Mouse (Mus musculus) stomach, postnatal 0 days (tissue): ENCODE data around the gene Dpf3. TPM values are rescaled to one million over a fixed set of nuclear protein-coding genes. Genes with fewer than 3 reads are reported as not detected.
A peak's percentile ranks its signal among the peaks of the same experiment; 100 is the strongest.

Experiments used
- ATAC-seq: fragments of 200-750 bp; cut with Nextera tagmentation; 2 replicates; pipeline ENCODE4 v1.8.0; 2017; ENCODE audit not compliant: low FRiP score, low TSS enrichment
- DNase-seq: peaks from one replicate; pipeline ENCODE4 v3.0.0-alpha.2; 2016; ENCODE audit warnings: low spot score
- H3K27ac ChIP-seq: fragments of 300-500 bp; sonication (generic); replicated peaks from 2 replicates; pipeline ENCODE4 v1.5.1; 2014; ENCODE audit warnings: mild to moderate bottlenecking, control low read depth
- H3K27me3 ChIP-seq: fragments of 300-500 bp; sonication (generic); 2 replicates; pipeline ENCODE4 v1.6.1; 2014; ENCODE audit warnings: low read length; ENCODE audit not compliant: control insufficient read depth, insufficient read depth
- H3K36me3 ChIP-seq: fragments of 300-500 bp; sonication (generic); 2 replicates; pipeline ENCODE4 v1.6.1; 2014; ENCODE audit warnings: low read length, mixed read lengths; ENCODE audit not compliant: control insufficient read depth, insufficient read depth
- H3K4me1 ChIP-seq: fragments of 300-500 bp; sonication (generic); replicated peaks from 2 replicates; pipeline ENCODE4 v1.6.1; 2014; ENCODE audit warnings: antibody characterized with exemption; ENCODE audit not compliant: control insufficient read depth, insufficient read depth
- H3K4me2 ChIP-seq: fragments of 300-500 bp; sonication (generic); replicated peaks from 2 replicates; pipeline ENCODE4 v1.6.1; 2014; ENCODE audit warnings: low read depth, mild to moderate bottlenecking, control low read depth, moderate library complexity
- H3K4me3 ChIP-seq: fragments of 300-500 bp; sonication (generic); 2 replicates; pipeline ENCODE4 v1.5.1; 2014; ENCODE audit warnings: low read depth, low read length, control low read depth
- H3K9ac ChIP-seq: fragments of 300-500 bp; sonication (generic); 2 replicates; pipeline ENCODE4 v1.6.1; 2014; ENCODE audit warnings: mild to moderate bottlenecking, low read length, control low read depth, mixed read lengths
- H3K9me3 ChIP-seq: fragments of 300-500 bp; sonication (generic); 2 replicates; pipeline ENCODE4 v1.6.1; 2016; ENCODE audit warnings: low read length; ENCODE audit not compliant: control insufficient read depth
- CTCF ChIP-seq: IDR thresholded peaks from 2 replicates; pipeline ENCODE4 v1.5.1; 2016; ENCODE audit warnings: antibody characterized with exemption, low read depth, mild to moderate bottlenecking, moderate library complexity
- EP300 ChIP-seq: optimal IDR thresholded peaks from 2 replicates; pipeline ENCODE3; 2016; ENCODE audit warnings: antibody characterized with exemption
- WGBS: fragments of 180-500 bp; shearing (Covaris S2); extraction: QIAGEN DNeasy Blood & Tissue Kit; methylation state at CpG from one replicate; pipeline ENCODE4 v1.1.7; 2014; 5-methylcytosine and 5-hydroxymethylcytosine counted together
- polyA plus RNA-seq: library from polyadenylated mRNA; unstranded; fragments of >200 nt; fragmentation: Nextera tagmentation; extraction: Ambion mirVana; gene quantifications from 2 replicates; pipeline ENCODE4 v1.2.1, GENCODE M21; 2015

Gene Dpf3
- polyA plus RNA-seq, 1 experiment from 2014 or later: 3.0 TPM

GRCm38 (mm10) chr12:83428016-83428415, 59.5 kb downstream of the Dpf3 start:
- no peak overlapping the region for H3K4me2 ChIP-seq
- no peaks in the 10 kb centered on the region for H3K27me3 ChIP-seq
- DNase-seq: no peak
- no peak overlapping the region for H3K4me3 ChIP-seq
- 45% methylated on average over 9 of the region's 9 CpGs for WGBS
- no peak for ATAC-seq
- no peaks in the 10 kb centered on the region for H3K9me3 ChIP-seq
- no peak overlapping the region for H3K9ac ChIP-seq
- no peaks in the 10 kb centered on the region for H3K36me3 ChIP-seq
- no peaks in the 10 kb centered on the region for H3K4me1 ChIP-seq
- no peak overlapping the region for H3K27ac ChIP-seq
- no peak for TF ChIP-seq EP300
- TF ChIP-seq CTCF: no peak

DNA sequence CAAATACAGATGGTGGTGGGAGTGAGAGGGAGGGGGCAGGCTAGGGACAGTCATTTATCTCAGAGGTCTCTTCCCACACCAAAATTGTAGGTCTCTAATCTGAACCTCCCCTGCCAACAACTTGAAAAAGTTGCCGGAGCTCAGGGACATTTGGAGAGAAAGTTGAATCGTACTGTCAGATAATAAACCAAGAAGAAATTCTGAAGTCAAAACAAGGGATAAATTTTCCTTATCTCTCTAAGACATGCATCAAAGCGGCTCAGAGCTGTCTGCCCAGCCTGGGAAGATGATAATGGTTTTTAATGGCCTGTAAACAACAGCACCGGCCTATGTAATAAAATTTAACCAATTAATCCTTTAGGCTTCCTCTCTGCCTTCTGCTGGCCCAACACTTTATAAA, 59.9 kb downstream of the Dpf3 start:
- no peaks in the 10 kb centered on the region for H3K36me3 ChIP-seq
- ATAC-seq (no peak), DNase-seq (no peak)
- H3K27me3 ChIP-seq: no peaks in the 10 kb centered on the region
- H3K27ac ChIP-seq: no peak overlapping the region
- 47% methylated on average over 4 of the region's 4 CpGs for WGBS
- no peak overlapping the region for H3K4me3 ChIP-seq
- TF ChIP-seq CTCF (no peak), EP300 (no peak)
- no peak overlapping the region for H3K9ac ChIP-seq
- no peaks in the 10 kb centered on the region for H3K9me3 ChIP-seq
- no peaks in the 10 kb centered on the region for H3K4me1 ChIP-seq
- H3K4me2 ChIP-seq: no peak overlapping the region

DNA sequence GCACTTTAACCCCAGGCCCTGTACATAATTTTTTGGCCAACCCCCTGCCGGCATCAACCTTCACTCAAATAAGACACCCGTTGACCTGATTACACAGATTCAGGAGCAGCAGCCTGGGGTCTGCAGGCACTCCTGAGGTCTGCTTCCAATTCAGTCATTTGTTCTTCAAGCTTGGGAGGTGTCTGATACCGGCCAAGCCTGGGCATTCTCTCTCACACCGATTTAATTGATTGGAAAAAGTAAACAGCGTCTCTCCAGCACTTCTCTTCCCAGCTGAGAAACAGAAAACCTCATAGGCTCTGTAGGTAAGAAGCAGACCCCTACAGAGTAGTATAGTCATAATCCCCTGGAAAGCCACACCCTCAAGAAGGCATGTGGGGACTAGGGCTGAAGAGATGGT, 61.2 kb downstream of the Dpf3 start:
- no peak for TF ChIP-seq CTCF
- no peak for TF ChIP-seq EP300
- H3K4me1 ChIP-seq: no peaks in the 10 kb centered on the region
- WGBS: 55% methylated on average over 5 of the region's 5 CpGs
- no peaks in the 10 kb centered on the region for H3K36me3 ChIP-seq
- DNase-seq: no peak
- H3K27ac ChIP-seq: no peak overlapping the region
- no peak overlapping the region for H3K4me3 ChIP-seq
- H3K9ac ChIP-seq: no peak overlapping the region
- no peak overlapping the region for H3K4me2 ChIP-seq
- ATAC-seq: no peak
- no peaks in the 10 kb centered on the region for H3K9me3 ChIP-seq
- no peaks in the 10 kb centered on the region for H3K27me3 ChIP-seq

- no peak overlapping the region for H3K4me2 ChIP-seq
- ATAC-seq (no peak), DNase-seq (no peak)
- H3K27ac ChIP-seq: no peak overlapping the region
- no peak overlapping the region for H3K4me3 ChIP-seq
- no peaks in the 10 kb centered on the region for H3K9me3 ChIP-seq
- no peak overlapping the region for H3K9ac ChIP-seq
- H3K27me3 ChIP-seq: no peaks in the 10 kb centered on the region
- TF ChIP-seq CTCF (no peak), EP300 (no peak)
- no peaks in the 10 kb centered on the region for H3K4me1 ChIP-seq
- 79% methylated on average over 7 of the region's 7 CpGs for WGBS
- no peaks in the 10 kb centered on the region for H3K36me3 ChIP-seq
Observed at GRCm38 (mm10) chr12:83425736-83426135, 61.8 kb downstream of the Dpf3 start.

DNA sequence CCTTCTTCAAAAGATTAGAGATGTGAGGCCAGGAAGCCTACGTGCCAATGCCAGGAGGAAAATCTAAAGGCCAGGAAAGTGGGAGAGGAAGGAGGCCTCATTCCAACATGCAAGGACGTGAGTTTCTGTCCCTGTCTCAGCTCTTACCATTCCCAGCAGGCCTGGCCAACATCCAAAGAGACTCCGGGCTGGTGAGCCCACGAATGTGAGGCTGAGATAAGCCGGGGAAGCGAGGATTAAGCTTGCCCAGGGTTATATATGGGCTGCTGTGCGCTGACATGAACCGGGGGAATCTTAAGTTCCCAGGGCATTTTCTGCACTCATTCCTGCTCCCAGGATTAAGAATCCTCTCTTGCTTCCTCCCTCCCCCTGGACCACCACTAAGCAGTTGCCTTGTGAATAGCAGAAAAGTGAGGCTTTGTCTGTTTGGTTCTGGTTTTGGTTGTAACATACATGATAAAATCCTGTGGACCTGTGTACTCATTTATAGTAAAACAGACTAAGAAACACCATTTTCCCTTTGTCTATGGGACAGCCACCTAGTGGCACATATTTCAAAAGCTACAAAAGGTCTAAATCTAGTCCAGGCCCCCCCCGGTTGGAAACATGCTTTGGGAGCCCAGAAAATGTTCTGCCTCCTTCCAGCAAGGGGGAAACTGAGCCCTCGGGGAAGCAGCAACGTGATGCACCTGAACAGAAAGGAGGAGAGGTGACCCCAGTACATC, 62.6 kb downstream of the Dpf3 start:
- no peak for DNase-seq
- no peak overlapping the region for H3K4me2 ChIP-seq
- H3K4me3 ChIP-seq: no peak overlapping the region
- TF ChIP-seq EP300 (no peak), CTCF (peak; percentile 35)
- no peaks in the 10 kb centered on the region for H3K4me1 ChIP-seq
- H3K36me3 ChIP-seq: no peaks in the 10 kb centered on the region
- no peak overlapping the region for H3K27ac ChIP-seq
- ATAC-seq: no peak
- H3K27me3 ChIP-seq: no peaks in the 10 kb centered on the region
- no peaks in the 10 kb centered on the region for H3K9me3 ChIP-seq
- 30% methylated on average over 11 of the region's 11 CpGs for WGBS
- H3K9ac ChIP-seq: no peak overlapping the region

GRCm38 (mm10) chr12:83424086-83424719, 63.3 kb downstream of the Dpf3 start:
- no peak for ATAC-seq
- WGBS: 62% methylated on average over 12 of the region's 12 CpGs
- no peak for TF ChIP-seq EP300
- TF ChIP-seq CTCF: peak; percentile 23; the same call in 1 of the 2 replicates
- Histone ChIP-seq H3K27ac (no peak overlapping the region), H3K4me2 (no peak overlapping the region), H3K36me3 (no peaks in the 10 kb centered on the region), H3K9ac (no peak overlapping the region), H3K4me1 (no peaks in the 10 kb centered on the region), H3K9me3 (no peaks in the 10 kb centered on the region), H3K27me3 (no peaks in the 10 kb centered on the region), H3K4me3 (no peak overlapping the region)
- DNase-seq: no peak
